Mouse (Mus musculus): Measurements from ENCODE around the gene Gm20388.

DNA sequence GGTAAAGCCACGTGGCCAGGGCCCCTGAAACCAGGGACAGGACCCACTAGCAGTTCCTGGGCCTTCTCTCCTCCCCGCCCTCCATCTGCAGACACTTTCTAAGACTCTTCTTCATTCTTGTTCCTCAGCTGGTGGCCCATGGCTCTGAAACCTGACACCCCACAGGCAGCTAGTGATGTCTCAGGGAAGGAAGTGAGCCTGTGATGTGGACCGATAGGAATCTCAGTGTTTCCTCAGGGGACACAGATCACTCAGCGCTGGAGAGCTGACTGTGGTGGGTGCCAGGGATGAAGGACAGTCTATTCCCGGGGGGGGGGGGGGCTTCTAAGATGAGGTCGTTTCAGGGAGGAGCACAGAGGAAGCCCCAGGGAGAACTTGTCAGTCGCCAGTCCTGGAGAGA, 1318.9 kb downstream of the Gm20388 start:
- TF ChIP-seq CTCF (IDR thresholded peaks at IDR 0.05; ENCODE audit: extremely low read depth, insufficient read depth, low read length), result no peak
- no peak for TF ChIP-seq POLR2A (IDR thresholded peaks at IDR 0.05; ENCODE audit: extremely low read depth, insufficient read depth, low read length)

Data from cortical plate, adult 2 months (tissue).